Mouse (Mus musculus) liver, embryonic 14.5 days (tissue): ENCODE measurements at regions not wholly inside any gene's neighbourhood (a gene's known extent, or its start where the extent isn't known, plus 50 kb on each side); places are given as distances from the start of the nearest gene placed in this dataset.

Source experiments
- ATAC-seq: fragments of 200-750 bp; cut with Nextera tagmentation; 2 replicates; pipeline ENCODE4 v1.8.0; 2017; ENCODE audit warnings: moderate number of reproducible peaks, mild to moderate bottlenecking, moderate library complexity; ENCODE audit not compliant: insufficient read depth
- DNase-seq, 3 experiments: peaks; one replicate each; pipeline ENCODE4 v3.0.0-alpha.2; 2012 to 2013; ENCODE audit warnings: low read depth in 3 of 3, low spot score in 3 of 3
- H3K27ac ChIP-seq: fragments of 300-500 bp; sonication (generic); 2 replicates; pipeline ENCODE4 v1.5.1; 2014; ENCODE audit warnings: moderate library complexity, mild to moderate bottlenecking, control low read depth, inconsistent platforms
- H3K27me3 ChIP-seq: fragments of 300-500 bp; sonication (generic); 2 replicates; pipeline ENCODE4 v1.6.1; 2014; ENCODE audit warnings: mild to moderate bottlenecking, low read length, moderate library complexity; ENCODE audit not compliant: control insufficient read depth, insufficient read depth
- H3K36me3 ChIP-seq: fragments of 300-500 bp; sonication (generic); replicated peaks from 2 replicates; pipeline ENCODE4 v1.6.1; 2014; ENCODE audit warnings: low read depth; ENCODE audit not compliant: control insufficient read depth, insufficient read depth
- H3K4me1 ChIP-seq, 2 experiments: fragments of 200-500 bp in 1 of 2; fragments of 300-500 bp in 1 of 2; sonication (generic) in 1 of 2; replicated peaks; 2 replicates each; pipeline ENCODE4 v1.6.1; 2012 to 2014; ENCODE audit warnings: antibody characterized with exemption in 1 of 2, inconsistent platforms in 1 of 2, low read length in 1 of 2; ENCODE audit not compliant: control insufficient read depth in 2 of 2, insufficient read depth in 2 of 2
- H3K4me2 ChIP-seq: fragments of 300-500 bp; sonication (generic); 2 replicates; pipeline ENCODE4 v1.6.1; 2014; ENCODE audit warnings: low read depth, mild to moderate bottlenecking, control low read depth, moderate library complexity
- H3K4me3 ChIP-seq, 2 experiments: fragments of 200-500 bp in 1 of 2; fragments of 300-500 bp in 1 of 2; sonication (generic) in 1 of 2; 2 replicates each; pipeline ENCODE4 v1.5.1; 2012 to 2014; ENCODE audit warnings: low read depth in 2 of 2, low read length in 2 of 2, mild to moderate bottlenecking in 2 of 2, control low read depth in 1 of 2, inconsistent platforms in 1 of 2, moderate library complexity in 1 of 2; ENCODE audit not compliant: insufficient read depth in 1 of 2
- H3K9ac ChIP-seq: fragments of 300-500 bp; sonication (generic); replicated peaks from 2 replicates; pipeline ENCODE4 v1.6.1; 2014; ENCODE audit warnings: mild to moderate bottlenecking, control low read depth, moderate library complexity
- H3K9me3 ChIP-seq: fragments of 300-500 bp; sonication (generic); 2 replicates; pipeline ENCODE4 v1.6.1; 2016; ENCODE audit warnings: low read length, mixed read lengths; ENCODE audit not compliant: control insufficient read depth
- CTCF ChIP-seq: IDR thresholded peaks from 2 replicates; pipeline ENCODE4 v1.5.1; 2016; ENCODE audit warnings: antibody characterized with exemption, low read depth, control low read depth
- EP300 ChIP-seq: IDR thresholded peaks from 2 replicates; pipeline ENCODE4 v1.6.1; 2016; ENCODE audit warnings: antibody characterized with exemption, low read depth
- WGBS: fragments of 180-500 bp; shearing (Covaris S2); extraction: QIAGEN DNeasy Blood & Tissue Kit; methylation state at CpG from one replicate; pipeline ENCODE4 v1.1.7; 2014; ENCODE audit not compliant: insufficient replicate concordance; 5-methylcytosine and 5-hydroxymethylcytosine counted together

DNA sequence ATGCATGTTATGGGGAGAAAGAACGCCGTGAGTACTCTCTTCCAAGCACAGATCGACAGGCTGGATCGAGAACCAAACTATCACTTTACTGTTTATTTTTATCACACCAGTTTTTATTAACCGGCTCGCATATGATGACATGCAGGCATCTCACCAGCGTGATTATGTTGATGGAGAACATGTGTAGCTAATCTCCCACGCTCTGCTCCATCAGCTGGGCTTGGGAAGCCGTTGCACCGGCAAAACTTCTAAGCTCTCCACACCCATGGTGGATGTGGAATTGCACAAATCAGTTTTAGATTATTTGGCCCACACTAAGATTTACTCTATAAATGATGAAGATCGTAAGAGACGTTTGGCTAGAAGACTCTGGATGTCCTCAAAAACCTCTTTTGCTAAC, 125.9 kb downstream of the Icos start:
- H3K36me3 ChIP-seq = no peaks in the 10 kb centered on the region
- H3K4me3 ChIP-seq = no peak overlapping the region
- no peak overlapping the region for H3K27ac ChIP-seq
- no peak for DNase-seq
- H3K27me3 ChIP-seq = no peaks in the 10 kb centered on the region
- no peak overlapping the region for H3K9ac ChIP-seq
- H3K9me3 ChIP-seq = no peaks in the 10 kb centered on the region
- no peak overlapping the region for H3K4me2 ChIP-seq
- TF ChIP-seq EP300 = no peak
- TF ChIP-seq CTCF = no peak
- H3K4me1 ChIP-seq = no peaks in the 10 kb centered on the region
- no peak for ATAC-seq
- 71% methylated on average over 12 of the region's 12 CpGs for WGBS

- Histone ChIP-seq H3K9ac (no peak overlapping the region), H3K9me3 (no peaks in the 10 kb centered on the region), H3K27ac (no peak overlapping the region), H3K36me3 (no peaks in the 10 kb centered on the region), H3K4me3 (no peak overlapping the region), H3K4me2 (no peak overlapping the region), H3K27me3 (no peaks in the 10 kb centered on the region), H3K4me1 (no peaks in the 10 kb centered on the region)
- no peak for ATAC-seq
- TF ChIP-seq EP300 (no peak), CTCF (no peak)
- DNase-seq = no peak
- WGBS = 69% methylated on average over 13 of the region's 13 CpGs
These were observed 134.1 kb downstream of the Icos start for GRCm38 (mm10) chr1:61111731-61112309.

- H3K4me3 ChIP-seq = no peak overlapping the region
- TF ChIP-seq CTCF (no peak), EP300 (no peak)
- H3K9me3 ChIP-seq = no peaks in the 10 kb centered on the region
- no peak overlapping the region for H3K9ac ChIP-seq
- no peak overlapping the region for H3K27ac ChIP-seq
- ATAC-seq (no peak), DNase-seq (no peak)
- no peaks in the 10 kb centered on the region for H3K36me3 ChIP-seq
- H3K4me1 ChIP-seq = no peaks in the 10 kb centered on the region
- no peak overlapping the region for H3K4me2 ChIP-seq
- no peaks in the 10 kb centered on the region for H3K27me3 ChIP-seq
- 43% methylated on average over 10 of the region's 10 CpGs for WGBS
These were observed 139.8 kb downstream of the Icos start for GRCm38 (mm10) chr1:61117535-61117934.

- no peak for ATAC-seq
- WGBS = 65% methylated on average over 4 of the region's 4 CpGs
These were observed 140.3 kb downstream of the Icos start for GRCm38 (mm10) chr1:61118071-61118470.

GRCm38 (mm10) chr1:61121480-61121879, 143.8 kb downstream of the Icos start:
- 61% methylated on average over 4 of the region's 4 CpGs for WGBS
- no peak overlapping the region for H3K4me3 ChIP-seq

More at GRCm38 (mm10) chr1:61118071-61118470, 140.3 kb downstream of the Icos start:
- no peaks in the 10 kb centered on the region for H3K4me1 ChIP-seq
- no peaks in the 10 kb centered on the region for H3K27me3 ChIP-seq
- no peak overlapping the region for H3K27ac ChIP-seq
- H3K4me3 ChIP-seq = no peak overlapping the region
- TF ChIP-seq EP300 (no peak), CTCF (no peak)
- no peaks in the 10 kb centered on the region for H3K36me3 ChIP-seq
- no peak overlapping the region for H3K9ac ChIP-seq
- DNase-seq = no peak
- no peak overlapping the region for H3K4me2 ChIP-seq
- no peaks in the 10 kb centered on the region for H3K9me3 ChIP-seq

More at GRCm38 (mm10) chr1:61121480-61121879, 143.8 kb downstream of the Icos start:
- DNase-seq (no peak), ATAC-seq (no peak)
- H3K36me3 ChIP-seq = no peaks in the 10 kb centered on the region
- no peaks in the 10 kb centered on the region for H3K9me3 ChIP-seq
- no peak overlapping the region for H3K4me2 ChIP-seq
- TF ChIP-seq EP300 (no peak), CTCF (no peak)
- H3K9ac ChIP-seq = no peak overlapping the region
- no peak overlapping the region for H3K27ac ChIP-seq
- H3K27me3 ChIP-seq = no peaks in the 10 kb centered on the region
- no peaks in the 10 kb centered on the region for H3K4me1 ChIP-seq
